Mouse (Mus musculus) cerebral cortex, adult 2 months (tissue): ENCODE results near the gene Il12b.

Experiments
- WGBS: fragments of 180-500 bp; shearing (Covaris S2); methylation state at CpG from one replicate; pipeline ENCODE4 v1.1.7; 2018; 5-methylcytosine and 5-hydroxymethylcytosine counted together

The Il12b gene

DNA sequence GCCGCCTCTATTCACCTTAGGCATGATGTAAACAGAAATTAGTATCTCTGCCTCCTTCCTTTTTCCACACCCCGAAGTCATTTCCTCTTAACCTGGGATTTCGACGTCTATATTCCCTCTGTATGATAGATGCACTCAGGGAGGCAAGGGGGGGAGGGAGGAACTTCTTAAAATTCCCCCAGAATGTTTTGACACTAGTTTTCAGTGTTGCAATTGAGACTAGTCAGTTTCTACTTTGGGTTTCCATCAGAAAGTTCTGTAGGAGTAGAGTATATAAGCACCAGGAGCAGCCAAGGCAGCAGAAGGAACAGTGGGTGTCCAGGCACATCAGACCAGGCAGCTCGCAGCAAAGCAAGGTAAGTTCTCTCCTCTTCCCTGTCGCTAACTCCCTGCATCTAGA lies at the start of gene Il12b:
Il12b (plus strand) TSS at position 301 of the 400 bp plus-strand sequence.
- 58% methylated on average over 6 of the region's 6 CpGs for WGBS

DNA sequence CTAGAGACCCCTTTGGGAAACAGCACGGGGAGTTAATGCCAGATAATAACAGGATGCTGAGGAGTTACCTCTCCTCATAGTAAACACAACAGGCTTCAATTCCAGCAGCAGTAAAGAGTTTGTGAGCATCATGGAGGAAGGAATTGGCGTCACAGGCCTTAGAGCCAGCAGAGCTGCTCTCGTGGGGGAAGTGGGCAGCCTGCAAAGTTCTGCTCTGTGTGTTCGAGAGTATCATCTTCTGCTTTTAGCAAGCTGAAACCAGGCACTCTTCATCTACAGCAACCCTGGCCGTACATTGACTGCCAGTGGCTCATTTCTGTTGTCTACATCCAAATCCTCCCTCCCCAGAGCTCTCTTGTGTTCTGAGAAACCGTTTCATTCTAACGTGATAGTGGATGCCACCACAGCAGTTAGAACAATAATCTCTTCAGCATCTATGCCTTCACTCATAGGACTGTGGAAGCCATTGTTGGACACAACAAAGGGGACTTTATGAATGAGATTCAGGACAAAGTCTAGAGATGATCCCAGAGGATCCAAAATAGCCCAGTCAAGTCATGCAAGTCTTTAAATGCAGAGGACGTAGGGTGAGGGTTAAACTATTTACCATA lies 44.9 kb upstream of the Il12b start:
- WGBS = 71% methylated on average over 8 of the region's 8 CpGs

DNA sequence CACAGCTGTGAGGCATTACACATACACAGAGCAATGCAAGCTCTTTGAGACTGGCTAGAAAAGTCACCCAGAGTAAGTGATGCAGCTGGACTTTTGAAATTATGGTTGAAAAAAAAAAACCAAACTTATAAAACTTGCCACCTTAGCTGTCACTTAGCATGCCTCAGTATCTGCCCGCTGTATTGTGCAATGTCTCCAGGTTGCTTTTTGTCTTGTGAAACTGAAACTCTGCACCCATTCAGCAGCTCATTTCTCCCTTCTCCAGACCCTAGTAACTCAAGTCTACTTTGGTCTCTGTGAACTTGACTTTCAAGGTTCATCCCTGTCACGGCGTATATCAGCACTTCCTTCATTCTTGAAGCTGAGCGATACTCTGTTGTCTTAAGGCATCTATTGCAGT lies 43.7 kb upstream of the Il12b start:
- WGBS = 95% methylated on average over 4 of the region's 4 CpGs

DNA sequence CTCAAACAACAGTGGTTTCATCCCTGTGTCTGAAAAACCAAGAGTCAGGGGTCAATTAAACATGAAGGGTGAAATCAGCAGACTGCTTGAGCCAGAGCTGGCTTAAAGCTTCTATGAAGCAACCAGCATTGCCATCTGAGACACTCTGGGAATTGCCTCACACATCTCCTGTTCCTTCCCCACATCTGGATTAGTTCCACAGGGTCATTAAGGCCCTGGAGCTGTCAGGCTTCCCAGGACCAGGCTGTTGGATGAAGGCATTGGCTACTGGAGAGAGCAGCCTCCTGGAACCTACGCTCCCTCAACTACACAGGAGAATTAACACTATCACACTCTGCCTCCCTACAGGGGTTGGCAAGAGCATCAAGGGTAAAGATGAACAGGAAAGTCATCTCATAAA lies 32.2 kb upstream of the Il12b start:
- WGBS = 80% methylated on average over 1 of the region's 1 CpGs

DNA sequence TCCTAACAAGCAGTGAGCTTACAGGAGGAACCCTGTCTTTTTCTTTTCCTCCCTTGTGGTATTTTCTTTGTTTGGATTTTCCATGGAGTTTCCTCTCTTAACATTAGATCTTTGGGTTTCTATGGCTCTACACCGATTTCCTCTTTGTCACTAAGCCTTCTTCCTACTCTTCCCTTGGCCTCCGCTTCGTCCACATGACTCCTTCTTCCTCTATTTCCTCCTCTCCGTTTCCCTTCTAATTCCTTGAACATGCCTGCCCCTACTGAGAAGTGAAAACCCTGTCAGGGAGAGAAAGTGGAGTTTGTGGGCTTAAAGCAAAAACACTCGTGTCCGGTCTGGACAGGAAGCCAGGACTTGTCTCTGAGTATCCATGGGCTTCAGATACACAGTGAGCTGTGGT lies 27.0 kb upstream of the Il12b start:
- 80% methylated on average over 6 of the region's 6 CpGs for WGBS

DNA sequence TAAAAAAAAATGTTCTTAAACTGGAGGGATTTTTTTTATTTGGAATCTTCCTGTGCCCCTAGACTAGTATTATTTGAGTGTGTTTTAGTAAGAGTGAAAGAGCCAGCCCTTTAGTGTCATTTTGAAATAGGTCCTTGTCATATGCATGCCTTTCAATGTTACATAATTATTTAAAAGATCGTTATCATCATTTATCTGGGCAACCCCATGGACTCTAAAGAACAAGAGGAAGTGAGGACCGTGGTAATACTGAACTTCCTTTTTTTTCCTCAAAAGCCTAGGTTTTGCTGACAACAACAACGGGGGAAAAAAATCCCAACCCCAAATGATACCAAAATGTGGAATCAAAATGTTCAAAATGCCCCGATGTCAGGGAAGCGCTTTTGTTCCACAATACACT lies 22.0 kb upstream of the Il12b start:
- WGBS = 81% methylated on average over 5 of the region's 5 CpGs

DNA sequence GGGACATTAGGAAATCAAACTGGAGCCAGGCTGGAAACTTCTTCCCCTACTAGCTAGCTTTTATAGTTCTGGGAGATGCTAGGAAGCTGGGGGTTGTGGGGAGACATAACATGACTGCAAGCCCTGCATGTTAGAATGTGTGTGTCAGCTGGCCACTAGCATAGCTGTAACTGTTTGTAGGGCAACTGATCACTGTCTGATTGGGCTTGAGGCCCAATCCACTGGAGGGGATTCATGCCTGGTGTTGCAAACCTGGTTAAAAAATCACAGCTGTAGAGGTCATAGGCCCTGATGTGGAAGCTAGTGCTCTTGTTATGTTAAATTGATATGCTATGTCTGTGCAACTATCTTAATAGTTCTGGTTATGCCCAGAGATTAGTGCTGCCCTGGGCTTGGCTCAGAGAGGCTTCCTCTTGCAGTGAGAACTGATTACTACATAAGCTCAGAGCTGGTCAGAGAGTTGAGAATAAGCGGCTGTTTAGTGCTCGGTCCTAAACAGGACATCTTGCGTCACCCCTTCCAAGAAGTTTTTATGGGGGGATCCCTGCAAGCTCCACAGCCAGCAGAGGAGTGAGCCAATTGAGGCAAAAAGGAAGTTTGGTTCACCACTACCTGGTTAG lies 19.3 kb upstream of the Il12b start:
- WGBS = 87% methylated on average over 3 of the region's 3 CpGs

DNA sequence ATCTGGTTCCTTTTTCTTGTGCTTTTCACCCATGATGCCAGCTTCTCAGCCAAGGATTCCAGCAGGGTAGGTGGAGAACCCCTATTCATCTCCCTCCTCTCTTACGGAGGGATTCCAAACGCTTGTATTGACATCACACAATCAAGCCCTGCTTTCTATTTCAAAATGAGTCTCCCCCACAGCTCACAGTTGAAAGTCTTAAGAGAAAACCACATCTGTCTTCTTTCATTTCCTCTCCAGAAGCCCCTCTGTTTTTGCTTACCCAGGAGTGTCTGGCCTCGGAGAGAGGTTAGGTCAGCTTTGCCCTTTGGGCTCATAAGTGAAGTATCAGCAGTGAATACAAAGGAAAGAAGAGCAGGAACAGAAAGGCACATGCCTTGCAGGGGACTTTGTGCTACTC lies 17.7 kb upstream of the Il12b start:
- 63% methylated on average over 3 of the region's 3 CpGs for WGBS

DNA sequence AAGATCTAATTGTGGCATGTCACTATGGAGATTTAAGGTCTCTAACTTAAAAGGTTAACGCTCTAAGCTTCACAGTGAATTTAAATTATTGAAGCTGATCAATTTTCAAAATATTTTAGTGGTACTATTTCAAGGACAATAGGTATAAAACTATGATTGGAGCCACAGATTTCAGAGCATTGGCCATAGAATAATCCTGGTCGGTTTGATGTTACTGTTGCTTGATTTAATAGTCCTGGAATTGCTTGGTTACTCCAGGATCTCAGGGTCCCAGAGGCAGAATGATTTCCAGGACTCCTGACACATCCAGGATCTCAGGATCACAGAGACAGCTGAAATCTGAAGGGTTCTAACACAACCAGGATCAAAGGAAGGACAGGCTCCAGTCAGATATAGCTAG lies 12.8 kb upstream of the Il12b start:
- WGBS = 84% methylated on average over 2 of the region's 2 CpGs

DNA sequence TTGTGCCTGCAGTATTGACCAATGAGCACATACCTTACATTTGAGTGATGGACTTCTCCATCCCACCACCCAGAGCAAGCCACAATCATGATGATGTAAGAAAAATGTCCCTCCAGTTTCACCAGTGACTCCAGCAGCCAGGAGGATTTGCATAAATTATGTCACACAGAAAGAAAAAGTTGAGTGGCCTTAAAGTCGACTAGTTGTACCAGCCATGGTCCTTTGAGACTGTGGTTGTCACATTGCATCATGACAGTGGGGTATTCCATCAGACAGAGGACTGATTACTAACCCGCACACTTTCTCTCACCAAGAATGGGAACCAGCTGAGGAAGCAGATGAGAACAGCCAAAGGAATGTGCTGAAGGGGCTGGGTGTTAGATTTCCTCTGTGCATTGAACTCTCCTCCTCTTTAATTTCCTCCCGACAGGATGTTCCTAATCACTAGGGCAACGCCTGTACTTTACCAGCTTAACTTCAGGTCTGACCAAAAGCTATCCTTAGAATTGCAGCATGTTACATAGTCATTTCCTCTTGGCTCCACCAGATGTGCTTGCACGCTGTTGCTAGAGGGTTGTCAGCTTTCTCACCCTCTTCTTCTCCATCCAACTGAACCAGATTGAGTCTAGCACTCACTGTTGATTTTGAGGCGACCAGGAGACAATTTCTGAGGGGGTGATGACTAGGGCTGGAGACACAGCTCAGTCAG lies 9.7 kb upstream of the Il12b start:
- 52% methylated on average over 6 of the region's 6 CpGs for WGBS

DNA sequence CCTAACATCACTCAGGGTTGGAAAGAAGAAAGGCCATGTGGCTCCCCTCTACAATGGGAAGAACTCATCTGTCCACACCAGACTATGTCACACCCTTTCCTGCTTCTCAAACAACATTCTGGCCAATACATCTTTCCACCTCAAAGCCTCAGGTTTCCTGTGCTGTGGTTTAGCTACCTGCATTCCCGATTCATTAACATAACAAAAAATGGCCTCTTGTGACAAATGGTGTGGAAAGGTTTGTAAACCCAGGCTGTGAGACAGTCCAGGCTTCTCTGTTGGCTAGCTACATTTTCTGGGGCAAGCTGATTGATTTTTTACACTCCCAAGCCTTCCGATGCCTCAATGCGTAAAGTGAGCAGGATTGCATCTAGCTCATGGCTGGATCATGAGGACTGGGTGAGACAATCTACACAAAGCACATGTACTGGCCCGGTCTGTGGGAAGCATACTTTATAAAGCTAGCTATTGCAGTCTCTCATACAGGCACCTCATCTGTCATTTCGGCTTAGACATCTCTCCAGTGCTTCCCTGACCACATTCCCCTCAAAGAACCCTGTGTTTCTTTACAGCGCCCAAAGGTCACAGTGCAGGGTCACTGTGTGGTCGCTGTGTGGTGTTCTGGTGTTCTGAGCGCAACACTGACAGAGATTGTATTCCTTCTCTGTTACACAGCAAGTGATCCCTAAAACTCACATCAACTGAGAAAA lies 6.6 kb upstream of the Il12b start:
- 94% methylated on average over 8 of the region's 8 CpGs for WGBS

DNA sequence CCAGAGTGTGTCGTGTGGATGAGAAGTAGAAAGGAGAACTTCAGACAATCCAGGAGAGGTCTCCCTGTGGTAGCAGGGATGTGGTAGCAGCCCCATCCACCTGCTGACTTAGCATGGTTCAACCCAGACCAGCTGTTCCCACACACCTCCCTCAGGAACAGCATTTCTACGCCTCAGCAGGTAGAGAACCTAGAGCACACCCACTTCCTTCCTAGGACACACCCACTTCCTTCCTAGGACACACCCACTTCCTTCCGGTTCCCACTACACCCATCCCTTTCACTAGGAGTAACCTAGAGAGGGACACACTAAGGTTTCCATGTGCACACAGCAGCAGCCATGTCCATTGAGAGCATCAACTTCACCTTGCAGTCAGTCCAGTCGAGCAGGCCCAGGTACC lies 4.5 kb upstream of the Il12b start:
- WGBS = 88% methylated on average over 4 of the region's 4 CpGs

DNA sequence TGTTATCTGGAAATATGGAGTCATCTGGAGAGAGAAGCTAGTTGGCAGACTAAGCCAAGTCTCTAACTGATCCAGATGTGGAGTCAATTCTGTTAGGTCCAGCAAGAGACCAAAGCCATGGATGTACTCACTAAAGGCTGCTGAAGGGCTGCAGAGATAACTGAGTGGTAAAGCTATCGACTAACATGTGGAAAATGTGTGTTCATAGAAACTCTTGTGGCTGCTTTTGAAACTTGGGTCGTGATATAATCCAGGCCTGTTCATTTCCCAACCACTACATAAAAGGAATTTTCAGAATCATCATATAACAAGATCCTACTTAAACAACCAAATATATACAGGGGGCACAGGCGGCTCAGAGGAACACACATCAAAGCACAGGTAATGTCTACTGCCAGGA lies 2.3 kb upstream of the Il12b start:
- 97% methylated on average over 3 of the region's 3 CpGs for WGBS

DNA sequence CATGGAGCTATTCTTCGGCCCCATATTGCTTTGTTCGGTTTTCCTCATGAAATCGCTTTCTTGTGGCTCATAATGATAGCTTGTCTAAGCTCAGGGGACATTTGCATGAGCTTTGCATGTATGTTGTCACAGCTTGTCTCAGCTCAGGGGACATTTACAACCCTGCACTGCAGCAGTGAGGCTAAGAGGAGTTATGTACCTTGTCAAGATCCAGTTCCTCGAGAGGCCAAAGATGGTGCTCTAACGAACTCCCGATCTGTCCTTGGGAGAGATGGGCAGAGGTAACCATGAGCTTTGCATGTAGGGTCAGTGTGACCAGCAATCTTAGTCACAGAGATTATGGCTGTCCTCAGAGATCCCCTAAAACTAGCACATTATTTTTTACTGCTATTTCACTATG lies 1.5 kb upstream of the Il12b start:
- 83% methylated on average over 6 of the region's 6 CpGs for WGBS

DNA sequence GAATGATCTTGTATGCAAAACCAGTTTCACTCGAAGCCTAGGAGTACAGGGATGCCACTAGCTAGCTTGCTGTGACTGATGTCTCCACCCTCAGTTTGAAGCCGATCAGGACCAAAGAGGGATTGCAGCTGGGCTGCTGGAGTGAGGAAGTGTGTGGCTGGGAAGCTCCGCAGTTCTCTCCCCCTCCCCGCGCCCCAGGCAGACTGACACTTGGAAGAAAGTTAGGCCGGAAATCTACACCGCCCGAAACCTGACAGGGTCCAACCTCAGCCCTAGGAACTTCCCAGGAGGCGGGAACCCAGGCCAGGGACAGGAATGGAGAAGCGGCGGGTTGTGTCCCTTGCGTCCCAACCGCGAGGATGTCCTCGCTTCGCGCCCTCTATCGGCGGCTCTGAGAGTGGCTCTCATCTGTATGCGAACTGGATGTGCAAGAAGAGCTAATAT lies 1.1 kb upstream of the Il12b start:
- WGBS = 12% methylated on average over 20 of the region's 20 CpGs

DNA sequence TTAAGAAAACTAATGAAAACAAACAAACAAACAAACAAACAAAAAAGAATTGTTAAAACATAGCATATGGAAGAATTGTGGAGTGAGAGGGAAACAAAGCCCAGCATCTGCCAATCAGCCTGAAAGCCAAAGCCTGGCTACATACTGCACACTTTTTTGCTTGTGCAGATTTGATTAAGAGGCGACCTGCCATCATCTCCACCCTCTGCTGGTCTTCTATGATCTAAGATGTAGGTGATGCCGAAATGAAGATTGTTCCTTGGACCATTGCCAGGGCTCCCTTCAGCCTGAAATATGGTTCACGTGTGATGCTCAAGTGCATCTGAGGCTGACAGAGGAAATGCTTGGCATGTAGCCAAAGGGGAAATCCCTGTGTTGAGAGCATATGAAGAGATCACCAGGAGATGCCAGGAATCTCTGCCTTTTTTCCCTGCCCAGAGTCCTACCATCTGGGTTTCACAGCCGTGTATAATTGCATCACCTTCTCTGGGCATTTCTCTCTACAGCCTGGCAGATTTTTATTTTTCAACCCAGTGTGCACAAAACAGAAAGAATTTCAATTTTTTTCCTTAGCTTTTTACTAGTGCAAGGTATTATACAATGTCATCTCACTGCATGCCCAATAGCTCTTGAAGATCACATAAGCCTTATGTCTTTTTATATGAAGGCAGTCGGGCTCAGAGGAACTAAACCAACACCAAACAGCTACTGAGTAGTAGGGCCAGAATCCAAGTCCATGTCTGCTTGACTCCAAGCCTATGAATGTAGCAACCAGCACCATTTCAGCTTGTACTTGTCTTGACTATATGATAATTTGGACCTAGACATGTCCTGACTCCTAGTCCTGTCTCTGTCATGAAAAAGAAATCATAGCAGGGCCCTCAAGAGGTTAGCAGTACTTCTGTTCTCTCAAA lies 2.0 kb downstream of the Il12b start:
- 34% methylated on average over 5 of the region's 5 CpGs for WGBS

DNA sequence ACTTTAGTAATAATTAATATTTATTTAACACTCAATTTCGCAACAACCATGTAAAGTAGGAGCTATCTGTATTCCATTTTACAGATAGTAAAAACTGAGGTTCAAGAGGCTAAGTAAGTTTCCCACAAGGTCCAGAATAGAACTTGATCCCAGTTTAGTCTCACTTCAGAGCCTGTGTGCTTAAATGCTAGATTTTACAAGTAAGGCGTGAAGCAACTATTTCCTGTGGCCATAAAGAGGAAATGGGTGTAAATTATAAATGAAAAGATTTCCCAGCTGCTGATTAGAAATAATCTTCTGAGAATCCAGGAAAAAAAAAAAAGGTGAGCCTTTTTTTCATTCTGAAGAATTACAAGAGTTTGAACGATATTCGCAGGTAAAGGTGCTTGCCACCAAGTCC lies 5.2 kb downstream of the Il12b start:
- WGBS = 94% methylated on average over 4 of the region's 4 CpGs

DNA sequence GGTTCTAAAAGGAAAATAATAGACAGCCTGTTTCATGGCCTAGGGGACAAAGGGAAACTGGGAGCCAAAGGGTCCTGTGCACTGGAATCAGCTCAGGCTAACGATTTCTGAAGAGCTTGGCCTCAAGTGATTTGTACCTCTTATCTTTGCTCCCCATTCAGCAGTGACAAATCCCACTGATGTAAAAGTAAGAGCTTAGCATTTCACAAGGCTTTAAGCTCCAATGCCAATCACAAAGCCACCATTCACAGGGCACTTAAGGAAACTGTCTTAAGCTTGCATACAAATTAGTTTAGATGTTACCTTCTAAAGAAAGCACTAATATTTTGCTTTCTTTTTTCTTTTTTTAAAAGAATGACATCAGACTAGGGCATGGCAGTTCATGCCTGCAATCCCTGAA lies 6.1 kb downstream of the Il12b start:
- WGBS = 47% methylated on average over 1 of the region's 1 CpGs

DNA sequence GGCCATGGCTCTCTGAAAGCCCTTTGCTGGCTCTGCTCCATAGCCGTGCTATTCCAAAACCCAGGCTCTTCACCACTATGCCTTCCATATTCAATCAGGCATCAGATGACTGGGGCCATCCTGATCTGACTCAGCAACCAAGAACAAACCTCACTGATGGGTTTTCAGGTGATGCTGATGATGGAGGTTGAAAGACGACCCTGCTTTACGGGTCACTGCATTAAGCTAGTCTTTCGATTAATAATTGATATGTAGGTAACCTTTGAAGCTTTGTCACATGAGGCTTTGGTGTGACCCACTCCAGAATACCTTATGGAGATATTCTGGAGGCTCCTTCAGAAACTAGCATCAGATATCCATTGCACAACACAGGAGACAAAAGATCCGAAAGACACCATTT lies 6.6 kb downstream of the Il12b start:
- 87% methylated on average over 5 of the region's 5 CpGs for WGBS

DNA sequence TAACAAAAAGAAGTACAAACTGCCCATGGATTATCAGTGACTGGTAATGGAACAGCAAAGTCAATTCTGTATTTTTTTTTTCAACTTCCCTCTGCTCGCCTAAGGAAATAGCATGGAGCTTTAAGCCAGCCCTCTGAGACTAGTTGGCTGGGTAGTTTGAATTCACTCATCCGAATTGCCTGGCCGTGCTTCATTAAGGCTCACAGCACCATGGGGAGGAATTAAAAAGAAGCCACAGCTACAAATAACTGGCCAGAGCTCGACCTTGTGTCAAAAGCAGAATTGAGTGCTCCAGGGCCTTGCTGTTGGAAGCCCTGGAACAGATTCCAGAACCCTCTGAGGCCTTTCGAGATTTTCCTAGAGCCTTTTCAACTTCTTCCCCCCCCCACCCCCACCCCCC lies 8.8 kb downstream of the Il12b start:
- WGBS = 53% methylated on average over 5 of the region's 5 CpGs

DNA sequence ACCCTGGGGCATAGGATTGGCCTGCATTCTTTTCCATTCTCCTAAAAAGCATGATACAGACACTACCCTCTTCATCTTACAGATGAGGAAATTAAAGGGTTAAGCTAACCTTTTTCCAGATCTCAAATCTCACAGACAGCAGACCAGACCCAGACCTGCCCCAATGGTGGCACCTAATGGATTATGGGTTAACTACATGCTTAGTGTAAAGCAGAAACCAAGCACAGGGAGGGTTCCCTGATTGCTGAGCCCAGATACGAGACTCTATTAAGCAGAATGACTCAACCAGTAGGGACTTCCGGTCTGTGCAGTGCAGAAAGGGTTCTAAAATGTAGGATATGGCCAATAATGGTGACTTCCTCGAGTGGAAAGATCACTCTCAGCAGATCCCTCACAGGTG lies 10.6 kb downstream of the Il12b start:
- WGBS = 75% methylated on average over 3 of the region's 3 CpGs

DNA sequence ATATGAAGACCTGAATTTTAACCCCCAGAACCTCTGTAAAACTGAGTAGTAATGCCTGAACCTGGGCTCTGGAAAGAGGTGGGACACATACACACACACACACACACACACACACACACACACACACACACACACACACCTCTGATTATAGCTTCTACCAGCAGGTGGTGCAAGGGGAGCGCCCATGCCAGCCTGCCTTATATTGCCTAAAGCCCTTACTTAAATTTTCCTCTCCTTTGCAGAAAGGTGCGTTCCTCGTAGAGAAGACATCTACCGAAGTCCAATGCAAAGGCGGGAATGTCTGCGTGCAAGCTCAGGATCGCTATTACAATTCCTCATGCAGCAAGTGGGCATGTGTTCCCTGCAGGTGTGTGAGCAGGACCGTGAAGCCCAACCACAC lies 12.4 kb downstream of the Il12b start:
- WGBS = 87% methylated on average over 8 of the region's 8 CpGs
